25 mouse cellular contexts compared by ENCODE assay signal in the genomic region with DNA sequence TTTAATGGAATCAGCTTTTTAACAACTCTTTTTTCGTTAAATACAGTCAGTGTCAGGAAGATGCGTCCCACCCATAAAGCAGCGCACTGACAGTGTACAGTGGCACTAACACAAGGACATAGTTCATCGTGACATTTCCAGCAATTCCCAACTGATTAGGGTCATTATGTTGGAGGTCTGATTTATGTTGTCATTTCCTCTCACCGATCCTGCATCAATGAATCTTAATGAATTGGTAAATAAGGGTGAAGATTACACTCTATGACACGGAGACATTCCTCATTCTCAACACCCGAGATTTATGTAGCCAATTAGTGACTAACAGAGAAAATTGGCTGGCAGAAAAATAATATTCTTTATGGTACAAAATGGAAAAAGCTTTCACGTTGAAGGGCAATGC.
A peak's percentile ranks its signal among the peaks of the same experiment; 100 is the strongest.
DNase-seq lines count a peak whose midpoint lies in the region; ATAC-seq and TF ChIP-seq lines count a peak whose summit lies in the region.
"Had no signal": no experiment of that assay in that cellular context is flagged by ENCODE, and none has a peak within 500 bp of the region (broad histone marks: within the 10 kb centered on the region; RNA-seq: fewer than 3 reads in every experiment).

No protein-coding gene starts in this region.

- H3K79me2 ChIP-seq in CH12.LX (replicated peaks; ENCODE audit: control insufficient read depth, extremely low read depth, insufficient read depth, poor library complexity, severe bottlenecking), result peaks cover 29% of the 10 kb centered on the region

- no peak for TF ChIP-seq CTCF in CH12.LX (conservative IDR thresholded peaks at IDR 0.05 in 1 of 2, IDR thresholded peaks at IDR 0.05 in 1 of 2; ENCODE audit: low read depth in 2 of 2, low read length in 2 of 2)
- TF ChIP-seq CTCF in brain, embryonic 14.5 days (IDR thresholded peaks at IDR 0.05; ENCODE audit: borderline replicate concordance, extremely low read depth, insufficient read depth, insufficient read length), result no peak

- H3K27me3 ChIP-seq in hindbrain, embryonic 11.5 days (ENCODE audit: control insufficient read depth, insufficient read depth, low read length), result no peaks in the 10 kb centered on the region
- no peaks in the 10 kb centered on the region for H3K27me3 ChIP-seq in hindbrain, embryonic 16.5 days (replicated peaks; ENCODE audit: control insufficient read depth, insufficient read depth, low read length)
- no peaks in the 10 kb centered on the region for H3K27me3 ChIP-seq in CH12.LX (replicated peaks)
- H3K27me3 ChIP-seq: embryonic facial prominence, embryonic 15.5 days; limb, embryonic 15.5 days; liver, embryonic 15.5 days; Patski; stomach, embryonic 15.5 days had no signal

- dilution Hi-C loops in CH12.LX (cut with MboI; ENCODE audit: extremely low pct_ligation_motif_present, extremely low pct_unique_long_range_greater_than_20kb, low sequenced_read_pairs), result no loop called here

- TF ChIP-seq EP300 in CH12.LX (IDR thresholded peaks at IDR 0.05; ENCODE audit: low read length), result no peak

- TF ChIP-seq POLR2A in CH12.LX (IDR thresholded peaks at IDR 0.05; ENCODE audit: low read depth, low read length), result no peak
- TF ChIP-seq POLR2A in brain, embryonic 14.5 days (IDR thresholded peaks at IDR 0.05; ENCODE audit: borderline replicate concordance, extremely low read depth, insufficient read depth, insufficient read length, poor library complexity, severe bottlenecking), result no peak

- 62% methylated on average over 8 of the region's 8 CpGs for WGBS in hindbrain, embryonic 11.5 days
- WGBS in hindbrain, embryonic 16.5 days, result 39% methylated on average over 8 of the region's 8 CpGs

- H3K9me3 ChIP-seq in hindbrain, embryonic 11.5 days (ENCODE audit: control insufficient read depth, low read length), result no peaks in the 10 kb centered on the region
- H3K9me3 ChIP-seq in hindbrain, embryonic 16.5 days (ENCODE audit: control insufficient read depth, low read length), result no peaks in the 10 kb centered on the region
- H3K9me3 ChIP-seq in CH12.LX (replicated peaks; ENCODE audit: low read length), result no peaks in the 10 kb centered on the region
- H3K9me3 ChIP-seq: embryonic facial prominence, embryonic 15.5 days; limb, embryonic 15.5 days; liver, embryonic 15.5 days; stomach, embryonic 15.5 days had no signal

- DNase-seq in hindbrain, embryonic 11.5 days (ENCODE audit: low spot score), result no peak
- DNase-seq in CH12.LX (ENCODE audit: extremely low read depth), result no peak
- DNase-seq in brain, embryonic 14.5 days (ENCODE audit: low read depth), result peak; percentile 60
- peak; percentile 73 for DNase-seq in mesoderm, embryonic 11.5 days (ENCODE audit: low read depth, low spot score)
- DNase-seq in lung, adult 18-20 months, result no peak
- no peak for DNase-seq in adrenal gland, adult (ENCODE audit: inconsistent age in 2 of 2, low spot score in 1 of 2)
- DNase-seq in heart, postnatal 25 days (ENCODE audit: low spot score), result no peak
- DNase-seq: adrenal gland, postnatal 25 days; cerebellum, adult 11-12 months; cerebellum, postnatal 14 days; embryo, embryonic 11 days; heart, adult 18-20 months; heart, postnatal 4 days; kidney, adult 2 months; kidney, postnatal 36 days; right cerebral cortex, postnatal 25 days; thymus, adult 18-20 months; thymus, postnatal 4 days had no signal

- H3K4me3 ChIP-seq in hindbrain, embryonic 11.5 days (ENCODE audit: low read depth, low read length), result no peak overlapping the region
- no peak overlapping the region for H3K4me3 ChIP-seq in hindbrain, embryonic 16.5 days (ENCODE audit: low read length)
- peak overlapping the region in 2 of 3 experiments; percentile 4 to 30 for H3K4me3 ChIP-seq in CH12.LX (replicated peaks in 1 of 3; ENCODE audit: low read depth in 2 of 3, low read length in 2 of 3, poor library complexity in 1 of 3)
- H3K4me3 ChIP-seq: embryonic facial prominence, embryonic 15.5 days; limb, embryonic 15.5 days; liver, embryonic 15.5 days; stomach, embryonic 15.5 days had no signal

- intact Hi-C loops in heart, postnatal 25 days (cut with DNase I), result no loop called here

- H3K36me3 ChIP-seq in hindbrain, embryonic 11.5 days (ENCODE audit: control insufficient read depth, insufficient read depth, low read length), result no peaks in the 10 kb centered on the region
- H3K36me3 ChIP-seq in hindbrain, embryonic 16.5 days (ENCODE audit: control insufficient read depth, insufficient read depth, low read length), result no peaks in the 10 kb centered on the region
- peaks cover under 1 to 4% of the 10 kb centered on the region in 2 experiments for H3K36me3 ChIP-seq in CH12.LX (replicated peaks in 1 of 2; ENCODE audit: control insufficient read depth in 1 of 2, insufficient read depth in 1 of 2, low read length in 1 of 2)
- H3K36me3 ChIP-seq: embryonic facial prominence, embryonic 15.5 days; limb, embryonic 15.5 days; liver, embryonic 15.5 days; stomach, embryonic 15.5 days had no signal

- no peak for TF ChIP-seq RAD21 in CH12.LX (IDR thresholded peaks at IDR 0.05; ENCODE audit: low read depth, low read length)

- in situ Hi-C loops in CH12.LX (cut with MboI; ENCODE audit: low pct_ligation_motif_present, low pct_unique_long_range_greater_than_20kb, low sequenced_read_pairs), result loop anchor here (10.0 kb wide), 2 partner anchors 135 to 195 kb away; no protein-coding TSS in a partner anchor

- H3K4me2 ChIP-seq in hindbrain, embryonic 11.5 days (replicated peaks; ENCODE audit: low read depth, low read length), result no peak overlapping the region
- no peak overlapping the region for H3K4me2 ChIP-seq in hindbrain, embryonic 16.5 days (ENCODE audit: low read length)
- H3K4me2 ChIP-seq in CH12.LX (ENCODE audit: insufficient read depth, low read depth, poor library complexity, severe bottlenecking), result peak overlapping the region; percentile 70
- H3K4me2 ChIP-seq: embryonic facial prominence, embryonic 15.5 days; limb, embryonic 15.5 days; liver, embryonic 15.5 days; stomach, embryonic 15.5 days had no signal

- H3K27ac ChIP-seq in hindbrain, embryonic 11.5 days (ENCODE audit: low read depth, low read length), result no peak overlapping the region
- no peak overlapping the region for H3K27ac ChIP-seq in hindbrain, embryonic 16.5 days (ENCODE audit: low read depth, low read length)
- peak overlapping the region; percentile 94 for H3K27ac ChIP-seq in CH12.LX (ENCODE audit: insufficient read depth, low read depth)
- H3K27ac ChIP-seq: embryonic facial prominence, embryonic 15.5 days; limb, embryonic 15.5 days; liver, embryonic 15.5 days; stomach, embryonic 15.5 days had no signal

- no peaks in the 10 kb centered on the region; the same call in 1 of the 2 replicates for H3K4me1 ChIP-seq in hindbrain, embryonic 11.5 days (replicated peaks; ENCODE audit: control insufficient read depth, insufficient read depth, low read length)
- H3K4me1 ChIP-seq in hindbrain, embryonic 16.5 days (ENCODE audit: control insufficient read depth, insufficient read depth, low read depth, low read length), result peaks cover 6% of the 10 kb centered on the region
- H3K4me1 ChIP-seq in CH12.LX (ENCODE audit: control insufficient read depth in 1 of 2, insufficient read depth in 2 of 2), result peaks cover 23 to 65% of the 10 kb centered on the region in 2 experiments
- H3K4me1 ChIP-seq: embryonic facial prominence, embryonic 15.5 days had no signal

- H3K9ac ChIP-seq in hindbrain, embryonic 11.5 days (ENCODE audit: low read depth, low read length), result no peak overlapping the region
- no peak overlapping the region for H3K9ac ChIP-seq in hindbrain, embryonic 16.5 days (ENCODE audit: low read depth, low read length)
- H3K9ac ChIP-seq in CH12.LX (ENCODE audit: insufficient read depth, low read depth), result peak overlapping the region; percentile 77
- H3K9ac ChIP-seq: embryonic facial prominence, embryonic 15.5 days; limb, embryonic 15.5 days; liver, embryonic 15.5 days; stomach, embryonic 15.5 days had no signal

- peak; percentile 67 for ATAC-seq in hindbrain, embryonic 11.5 days (ENCODE audit: low FRiP score)
- ATAC-seq in hindbrain, embryonic 16.5 days, result no peak
- ATAC-seq: lung, postnatal 0 days; Patski had no signal

TF ChIP-seq in CH12.LX, 34 proteins besides CTCF, POLR2A, EP300 and RAD21:
- TF ChIP-seq RCOR1 (conservative IDR thresholded peaks at IDR 0.05; ENCODE audit: low read depth, low read length) (no peak), SIN3A (IDR thresholded peaks at IDR 0.05; ENCODE audit: low read length) (peak; percentile 30; the same call in 1 of the 2 replicates), MAZ (IDR thresholded peaks at IDR 0.05; ENCODE audit: low read depth, low read length) (0 out of 2 replicates have a peak, but pooled peaks have one; percentile 4)

Comparison
In these comparisons a context has a peak if more than half of its experiments do, and no peak if none do; other contexts are left out.
1. DNase-seq: peak in brain, embryonic 14.5 days (single experiment) and mesoderm, embryonic 11.5 days (single experiment); none in hindbrain, embryonic 11.5 days (single experiment), CH12.LX (single experiment), lung, adult 18-20 months (0 of 2), adrenal gland, adult (0 of 2) and heart, postnatal 25 days (single experiment).
2. H3K4me3 ChIP-seq: peak in CH12.LX (2 of 3); none in hindbrain, embryonic 11.5 days (single experiment) and hindbrain, embryonic 16.5 days (single experiment).